Mouse (Mus musculus): Measurements from ENCODE around the gene Fbxo41.

- TF ChIP-seq CTCF (IDR thresholded peaks at IDR 0.05; ENCODE audit: borderline replicate concordance, control insufficient read depth, extremely low read depth, insufficient read depth, low read length, poor library complexity) (0 out of 2 replicates have a peak, but pooled peaks have one; percentile 39), POLR2A (IDR thresholded peaks at IDR 0.05; ENCODE audit: control insufficient read depth, extremely low read depth, insufficient read depth, low read length, poor library complexity) (no peak)
Measured at GRCm38 (mm10) chr6:85477366-85477917, 25.4 kb downstream of the Fbxo41 start.

All from thymus, adult 2 months (tissue).